Mouse (Mus musculus) hindbrain, embryonic 11.5 days (tissue): Measurements from ENCODE around the gene Wnt4. TPM values are rescaled to one million over a fixed set of nuclear protein-coding genes. Genes with fewer than 3 reads are reported as not detected.

Source experiments
- ATAC-seq: fragments of 200-750 bp; cut with Nextera tagmentation; 2 replicates; pipeline ENCODE4 v1.8.0; 2017; ENCODE audit warnings: mild to moderate bottlenecking, moderate TSS enrichment, moderate library complexity; ENCODE audit not compliant: low FRiP score
- DNase-seq: peaks from one replicate; pipeline ENCODE4 v3.0.0-alpha.2; 2015; ENCODE audit warnings: low spot score
- H3K27ac ChIP-seq: fragments of 300-500 bp; sonication (generic); 2 replicates; pipeline ENCODE4 v1.5.1; 2014; ENCODE audit warnings: mild to moderate bottlenecking, low read depth, low read length
- H3K27me3 ChIP-seq: fragments of 300-500 bp; sonication (generic); 2 replicates; pipeline ENCODE4 v1.6.1; 2014; ENCODE audit warnings: mild to moderate bottlenecking, low read length, moderate library complexity, mixed read lengths; ENCODE audit not compliant: control insufficient read depth, insufficient read depth
- H3K36me3 ChIP-seq: fragments of 300-500 bp; sonication (generic); 2 replicates; pipeline ENCODE4 v1.6.1; 2014; ENCODE audit warnings: mild to moderate bottlenecking, low read length, moderate library complexity, mixed read lengths; ENCODE audit not compliant: control insufficient read depth, insufficient read depth
- H3K4me1 ChIP-seq: fragments of 300-500 bp; sonication (generic); replicated peaks from 2 replicates; pipeline ENCODE4 v1.6.1; 2014; ENCODE audit warnings: low read length, mixed read lengths; ENCODE audit not compliant: control insufficient read depth, insufficient read depth
- H3K4me2 ChIP-seq: fragments of 300-500 bp; sonication (generic); replicated peaks from 2 replicates; pipeline ENCODE4 v1.6.1; 2014; ENCODE audit warnings: mild to moderate bottlenecking, low read depth, low read length
- H3K4me3 ChIP-seq: fragments of 300-500 bp; sonication (generic); 2 replicates; pipeline ENCODE4 v1.5.1; 2014; ENCODE audit warnings: low read depth, low read length
- H3K9ac ChIP-seq: fragments of 300-500 bp; sonication (generic); 2 replicates; pipeline ENCODE4 v1.6.1; 2014; ENCODE audit warnings: low read depth, low read length
- H3K9me3 ChIP-seq: fragments of 300-500 bp; sonication (generic); 2 replicates; pipeline ENCODE4 v1.6.1; 2016; ENCODE audit warnings: low read length; ENCODE audit not compliant: control insufficient read depth
- WGBS: fragments of 180-500 bp; shearing (Covaris S2); extraction: QIAGEN DNeasy Blood & Tissue Kit; methylation state at CpG from one replicate; pipeline ENCODE4 v1.1.7; 2014; 5-methylcytosine and 5-hydroxymethylcytosine counted together
- polyA plus RNA-seq: library from polyadenylated mRNA; unstranded; fragments of >200 nt; fragmentation: Nextera tagmentation; extraction: Ambion mirVana; gene quantifications from 2 replicates; pipeline ENCODE4 v1.2.1, GENCODE M21; 2014

The Wnt4 gene
- polyA plus RNA-seq, 1 experiment from 2014 or later, result 2.2 TPM

GRCm38 (mm10) chr4:137306577-137306888 lies 29.2 kb downstream of the Wnt4 start:
- H3K4me2 ChIP-seq, result no peak overlapping the region
- no peak overlapping the region for H3K4me3 ChIP-seq
- ATAC-seq (no peak), DNase-seq (no peak)
- H3K9me3 ChIP-seq, result no peaks in the 10 kb centered on the region
- no peaks in the 10 kb centered on the region for H3K36me3 ChIP-seq
- H3K27ac ChIP-seq, result 0 out of 2 replicates have a peak overlapping the region, but pooled peaks have one; percentile 36
- 0 out of 2 replicates have a peak overlapping the region, but pooled peaks have one; percentile 31 for H3K9ac ChIP-seq
- no peaks in the 10 kb centered on the region; the same call in 1 of the 2 replicates for H3K4me1 ChIP-seq
- 53% methylated on average over 8 of the region's 8 CpGs for WGBS
- H3K27me3 ChIP-seq, result no peaks in the 10 kb centered on the region

GRCm38 (mm10) chr4:137306991-137307706 lies 29.9 kb downstream of the Wnt4 start:
- no peak overlapping the region; the same call in 1 of the 2 replicates for H3K27ac ChIP-seq
- no peaks in the 10 kb centered on the region for H3K9me3 ChIP-seq

GRCm38 (mm10) chr4:137308377-137308776 lies 31.1 kb downstream of the Wnt4 start:
- Histone ChIP-seq H3K36me3 (no peaks in the 10 kb centered on the region), H3K4me1 (no peaks in the 10 kb centered on the region; the same call in 1 of the 2 replicates), H3K27me3 (no peaks in the 10 kb centered on the region), H3K27ac (no peak overlapping the region), H3K4me3 (no peak overlapping the region), H3K9ac (no peak overlapping the region), H3K4me2 (no peak overlapping the region), H3K9me3 (no peaks in the 10 kb centered on the region)
- WGBS, result 67% methylated on average over 5 of the region's 5 CpGs
- ATAC-seq, result no peak
- peak; percentile 57 for DNase-seq

More at GRCm38 (mm10) chr4:137306991-137307706, 29.9 kb downstream of the Wnt4 start:
- H3K4me3 ChIP-seq, result no peak overlapping the region
- no peak for ATAC-seq
- H3K4me1 ChIP-seq, result no peaks in the 10 kb centered on the region; the same call in 1 of the 2 replicates
- no peaks in the 10 kb centered on the region for H3K36me3 ChIP-seq
- H3K4me2 ChIP-seq, result no peak overlapping the region
- no peak overlapping the region for H3K9ac ChIP-seq
- no peaks in the 10 kb centered on the region for H3K27me3 ChIP-seq
- no peak for DNase-seq
- 75% methylated on average over 19 of the region's 19 CpGs for WGBS

GRCm38 (mm10) chr4:137313511-137313910 lies 36.2 kb downstream of the Wnt4 start:
- H3K4me2 ChIP-seq, result no peak overlapping the region
- H3K9me3 ChIP-seq, result no peaks in the 10 kb centered on the region

GRCm38 (mm10) chr4:137314561-137314960 lies 37.3 kb downstream of the Wnt4 start:
- no peaks in the 10 kb centered on the region for H3K36me3 ChIP-seq
- DNase-seq (no peak), ATAC-seq (no peak)
- no peak overlapping the region for H3K4me3 ChIP-seq
- no peak overlapping the region for H3K4me2 ChIP-seq
- H3K27me3 ChIP-seq, result no peaks in the 10 kb centered on the region
- WGBS, result 72% methylated on average over 6 of the region's 6 CpGs
- no peak overlapping the region for H3K9ac ChIP-seq
- no peak overlapping the region for H3K27ac ChIP-seq
- no peaks in the 10 kb centered on the region for H3K9me3 ChIP-seq
- no peaks in the 10 kb centered on the region for H3K4me1 ChIP-seq

More at GRCm38 (mm10) chr4:137313511-137313910, 36.2 kb downstream of the Wnt4 start:
- H3K4me3 ChIP-seq, result no peak overlapping the region
- H3K9ac ChIP-seq, result no peak overlapping the region
- 63% methylated on average over 2 of the region's 2 CpGs for WGBS
- H3K27ac ChIP-seq, result no peak overlapping the region
- no peak for ATAC-seq
- no peaks in the 10 kb centered on the region for H3K36me3 ChIP-seq
- no peak for DNase-seq
- H3K4me1 ChIP-seq, result no peaks in the 10 kb centered on the region
- no peaks in the 10 kb centered on the region for H3K27me3 ChIP-seq

- Histone ChIP-seq H3K27me3 (no peaks in the 10 kb centered on the region), H3K4me1 (no peaks in the 10 kb centered on the region), H3K4me2 (no peak overlapping the region), H3K4me3 (no peak overlapping the region), H3K9ac (no peak overlapping the region), H3K36me3 (no peaks in the 10 kb centered on the region), H3K27ac (no peak overlapping the region), H3K9me3 (no peaks in the 10 kb centered on the region)
- no peak for ATAC-seq
- DNase-seq, result no peak
- 86% methylated on average over 2 of the region's 2 CpGs for WGBS
These were observed 37.8 kb downstream of the Wnt4 start for GRCm38 (mm10) chr4:137315061-137315460.

- WGBS, result 82% methylated on average over 4 of the region's 4 CpGs
- Histone ChIP-seq H3K4me2 (no peak overlapping the region), H3K4me3 (no peak overlapping the region), H3K9ac (no peak overlapping the region), H3K4me1 (no peaks in the 10 kb centered on the region), H3K9me3 (no peaks in the 10 kb centered on the region), H3K27ac (no peak overlapping the region), H3K27me3 (no peaks in the 10 kb centered on the region), H3K36me3 (no peaks in the 10 kb centered on the region)
- DNase-seq, result no peak
- no peak for ATAC-seq
These were observed 38.9 kb downstream of the Wnt4 start for GRCm38 (mm10) chr4:137316027-137316770.

GRCm38 (mm10) chr4:137324926-137325325 lies 47.6 kb downstream of the Wnt4 start:
- 94% methylated on average over 6 of the region's 6 CpGs for WGBS
- Histone ChIP-seq H3K9ac (no peak overlapping the region), H3K36me3 (no peaks in the 10 kb centered on the region), H3K27me3 (no peaks in the 10 kb centered on the region), H3K4me1 (no peaks in the 10 kb centered on the region), H3K9me3 (no peaks in the 10 kb centered on the region), H3K4me3 (no peak overlapping the region), H3K27ac (no peak overlapping the region), H3K4me2 (no peak overlapping the region)
- DNase-seq, result no peak
- ATAC-seq, result no peak

GRCm38 (mm10) chr4:137326494-137326893 lies 49.2 kb downstream of the Wnt4 start:
- no peak overlapping the region for H3K27ac ChIP-seq
- no peaks in the 10 kb centered on the region for H3K27me3 ChIP-seq
- DNase-seq (no peak), ATAC-seq (no peak)
- 92% methylated on average over 3 of the region's 3 CpGs for WGBS
- H3K4me3 ChIP-seq, result no peak overlapping the region
- H3K4me2 ChIP-seq, result no peak overlapping the region
- H3K4me1 ChIP-seq, result no peaks in the 10 kb centered on the region
- no peaks in the 10 kb centered on the region for H3K36me3 ChIP-seq
- no peaks in the 10 kb centered on the region for H3K9me3 ChIP-seq
- H3K9ac ChIP-seq, result no peak overlapping the region
